Mouse (Mus musculus) cerebellum, postnatal 36 days (tissue): Measurements from ENCODE around the gene Tmc5.

Experiments
- DNase-seq, 2 experiments: peaks; one replicate each; pipeline ENCODE4 v3.0.0; 2021 to 2022; ENCODE audit warnings: mixed read lengths in 2 of 2

Tmc5 gene

GRCm38 (mm10) chr7:118697168-118697567 is 100.1 kb downstream of the Tmc5 start:
- no peak for DNase-seq

- DNase-seq: no peak
Observed at GRCm38 (mm10) chr7:118698882-118699281, 101.8 kb downstream of the Tmc5 start.

- no peak for DNase-seq
Observed at GRCm38 (mm10) chr7:118703144-118703561, 106.1 kb downstream of the Tmc5 start.

- no peak for DNase-seq
Observed at GRCm38 (mm10) chr7:118704001-118704850, 107.1 kb downstream of the Tmc5 start.

GRCm38 (mm10) chr7:118705101-118705961 is 108.2 kb downstream of the Tmc5 start, which contains the start of gene Gde1:
TSS of gene Gde1 (minus strand) at chr7:118705778.
- DNase-seq: peak; percentile 90 to 93

GRCm38 (mm10) chr7:118706051-118706450 is 109.0 kb downstream of the Tmc5 start:
- DNase-seq: no peak

- no peak for DNase-seq
Observed at GRCm38 (mm10) chr7:118706488-118706887, 109.4 kb downstream of the Tmc5 start.

GRCm38 (mm10) chr7:118707216-118707615 is 110.1 kb downstream of the Tmc5 start:
- no peak for DNase-seq

GRCm38 (mm10) chr7:118708002-118708401 is 110.9 kb downstream of the Tmc5 start:
- DNase-seq: no peak

- DNase-seq: no peak
Observed at GRCm38 (mm10) chr7:118710776-118711175, 113.7 kb downstream of the Tmc5 start.

GRCm38 (mm10) chr7:118712228-118713173 is 115.4 kb downstream of the Tmc5 start, which contains the start of gene Ccp110:
TSS of gene Ccp110 (plus strand) at chr7:118712552.
- DNase-seq: peak; percentile 90 to 91

GRCm38 (mm10) chr7:118714873-118715272 is 117.8 kb downstream of the Tmc5 start:
- no peak for DNase-seq

- DNase-seq: no peak
Observed at GRCm38 (mm10) chr7:118718066-118718465, 121.0 kb downstream of the Tmc5 start.

GRCm38 (mm10) chr7:118723927-118724326 is 126.8 kb downstream of the Tmc5 start:
- no peak for DNase-seq
